Mouse (Mus musculus): ENCODE data around the gene Cga. TPM values are rescaled to one million over a fixed set of nuclear protein-coding genes. Genes with fewer than 3 reads are reported as not detected.

Cga gene
- polyA plus RNA-seq, 1 experiment from 2014 or later, result not detected

DNA sequence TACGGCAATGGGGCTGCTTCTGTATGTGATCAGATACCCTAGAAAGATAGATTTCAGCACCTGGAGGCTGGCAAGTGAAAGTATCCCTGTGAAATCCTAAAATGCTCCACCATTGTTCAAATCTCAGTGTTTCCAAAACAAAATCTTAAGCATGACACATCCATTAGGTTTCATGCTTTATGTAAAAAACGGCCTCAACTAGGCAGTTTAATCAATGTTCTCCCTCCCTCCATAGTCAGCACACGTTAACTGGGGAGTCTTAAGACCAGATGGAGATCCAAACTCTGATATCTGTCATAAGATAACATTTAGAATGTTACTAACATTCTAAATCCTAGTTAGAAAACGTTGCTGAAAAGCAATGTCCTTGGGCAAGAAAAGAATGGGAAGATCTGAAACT is 11.7 kb upstream of the Cga start:
- DNase-seq (ENCODE audit: low spot score), result no peak
- Histone ChIP-seq H3K27ac (peak overlapping the region; percentile 100), H3K36me3 (peaks cover 20% of the 10 kb centered on the region), H3K9me3 (no peaks in the 10 kb centered on the region), H3K4me3 (peak overlapping the region; percentile 96), H3K27me3 (ENCODE audit: insufficient read depth, poor library complexity, severe bottlenecking) (no peaks in the 10 kb centered on the region), H3K4me1 (peaks cover 17% of the 10 kb centered on the region; the same call in 1 of the 2 replicates)
- 13% methylated on average over 4 of the region's 4 CpGs for WGBS

GRCm38 (mm10) chr4:34882291-34882769 is 11.2 kb upstream of the Cga start:
- WGBS, result under 1% methylated on average over 56 of the region's 58 CpGs
- peaks cover 17% of the 10 kb centered on the region; the same call in 1 of the 2 replicates for H3K4me1 ChIP-seq

DNA sequence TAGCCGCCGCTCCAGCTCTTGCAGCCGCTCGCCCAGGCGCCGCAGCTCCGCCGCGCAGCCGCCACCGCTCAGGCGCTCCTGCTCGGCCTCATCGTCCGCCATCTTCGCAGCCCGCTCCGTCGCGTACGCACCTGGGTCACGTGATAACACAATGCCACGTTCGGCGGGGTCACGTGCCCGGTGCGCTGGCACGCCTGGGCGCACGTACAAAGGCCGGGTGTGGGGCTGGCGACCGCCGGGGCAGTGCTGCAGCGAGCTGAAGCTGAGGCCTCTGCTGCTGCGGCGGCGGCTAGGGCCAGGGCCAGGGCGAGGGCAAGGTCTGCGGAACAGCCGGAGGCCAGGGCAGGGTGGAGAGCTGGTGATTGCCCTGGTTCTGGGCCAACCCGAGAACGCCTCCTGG is 10.8 kb upstream of the Cga start, which contains the start of gene Zfp292:
Gene Zfp292 (minus strand): TSS at position 143 of the 400 bp plus-strand sequence.
- peaks cover 12% of the 10 kb centered on the region for H3K36me3 ChIP-seq
- under 1% methylated on average over 44 of the region's 44 CpGs for WGBS
- DNase-seq (ENCODE audit: low spot score), result peak; percentile 96
- H3K4me3 ChIP-seq, result peak within 1 kb of the TSS; percentile 96
- H3K27me3 ChIP-seq (ENCODE audit: insufficient read depth, poor library complexity, severe bottlenecking), result no peaks in the 10 kb centered on the region
- peaks cover 20% of the 10 kb centered on the region; the same call in 1 of the 2 replicates for H3K4me1 ChIP-seq
- no peaks in the 10 kb centered on the region for H3K9me3 ChIP-seq
- H3K27ac ChIP-seq, result peak within 1 kb of the TSS; percentile 100

More at GRCm38 (mm10) chr4:34882291-34882769, 11.2 kb upstream of the Cga start:
- peak overlapping the region; percentile 100 for H3K27ac ChIP-seq
- peak overlapping the region; percentile 96 for H3K4me3 ChIP-seq
- H3K36me3 ChIP-seq, result peaks cover 16% of the 10 kb centered on the region
- H3K27me3 ChIP-seq (ENCODE audit: insufficient read depth, poor library complexity, severe bottlenecking), result no peaks in the 10 kb centered on the region
- peak; percentile 89 for DNase-seq (ENCODE audit: low spot score)
- H3K9me3 ChIP-seq, result no peaks in the 10 kb centered on the region

GRCm38 (mm10) chr4:34883366-34884029 is 10.1 kb upstream of the Cga start:
- H3K4me3 ChIP-seq, result peak overlapping the region; percentile 96
- DNase-seq (ENCODE audit: low spot score), result no peak
- WGBS, result 34% methylated on average over 16 of the region's 16 CpGs

GRCm38 (mm10) chr4:34885631-34886351 is 7.8 kb upstream of the Cga start:
- Histone ChIP-seq H3K9me3 (no peaks in the 10 kb centered on the region), H3K4me3 (peak overlapping the region; percentile 80), H3K4me1 (peaks cover 30% of the 10 kb centered on the region; the same call in 1 of the 2 replicates), H3K27ac (peak overlapping the region; percentile 95), H3K36me3 (no peaks in the 10 kb centered on the region), H3K27me3 (ENCODE audit: insufficient read depth, poor library complexity, severe bottlenecking) (peaks cover 13% of the 10 kb centered on the region; the same call in 1 of the 2 replicates)
- 30% methylated on average over 9 of the region's 9 CpGs for WGBS
- no peak for DNase-seq (ENCODE audit: low spot score)

More at GRCm38 (mm10) chr4:34883366-34884029, 10.1 kb upstream of the Cga start:
- peaks cover 20% of the 10 kb centered on the region; the same call in 1 of the 2 replicates for H3K4me1 ChIP-seq
- H3K27ac ChIP-seq, result peak overlapping the region; percentile 100
- no peaks in the 10 kb centered on the region for H3K9me3 ChIP-seq
- peaks cover 6% of the 10 kb centered on the region for H3K36me3 ChIP-seq
- peaks cover 1% of the 10 kb centered on the region; the same call in 1 of the 2 replicates for H3K27me3 ChIP-seq (ENCODE audit: insufficient read depth, poor library complexity, severe bottlenecking)

- Histone ChIP-seq H3K9me3 (no peaks in the 10 kb centered on the region), H3K27me3 (ENCODE audit: insufficient read depth, poor library complexity, severe bottlenecking) (peaks cover 13% of the 10 kb centered on the region; the same call in 1 of the 2 replicates), H3K4me1 (peaks cover 25% of the 10 kb centered on the region; the same call in 1 of the 2 replicates), H3K36me3 (no peaks in the 10 kb centered on the region), H3K27ac (peak overlapping the region; percentile 95), H3K4me3 (peak overlapping the region; percentile 80)
- DNase-seq (ENCODE audit: low spot score), result peak; percentile 95
- WGBS, result under 1% methylated on average over 48 of the region's 48 CpGs
These were observed 7.0 kb upstream of the Cga start for GRCm38 (mm10) chr4:34886490-34887111.

DNA sequence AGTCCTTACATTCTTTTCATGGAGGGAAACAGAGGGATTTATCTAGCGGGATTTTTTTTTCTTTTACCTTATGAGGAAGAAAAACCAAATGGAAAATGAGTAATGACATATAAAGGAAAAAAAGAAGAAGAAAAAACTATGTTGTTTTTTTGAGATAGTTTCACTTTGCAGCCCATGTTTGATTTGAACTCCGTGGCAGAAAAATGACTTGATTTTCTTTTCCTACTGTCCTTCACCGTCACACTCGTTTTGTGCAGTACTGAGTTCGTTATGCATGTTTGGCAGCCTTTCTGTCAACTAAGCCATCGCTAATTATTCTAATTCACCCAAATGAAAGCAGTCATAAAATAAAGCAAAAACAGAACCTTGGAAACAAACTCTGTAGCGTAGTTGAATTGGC is 6.3 kb upstream of the Cga start:
- DNase-seq (ENCODE audit: low spot score), result no peak

GRCm38 (mm10) chr4:34889101-34889811 is 4.3 kb upstream of the Cga start:
- no peak for DNase-seq (ENCODE audit: low spot score)
- Histone ChIP-seq H3K9me3 (no peaks in the 10 kb centered on the region), H3K4me1 (peaks cover 21% of the 10 kb centered on the region; the same call in 1 of the 2 replicates), H3K27ac (no peak overlapping the region), H3K36me3 (no peaks in the 10 kb centered on the region), H3K27me3 (ENCODE audit: insufficient read depth, poor library complexity, severe bottlenecking) (peaks cover 13% of the 10 kb centered on the region; the same call in 1 of the 2 replicates), H3K4me3 (no peak overlapping the region; the same call in 1 of the 2 replicates)
- 2% methylated on average over 15 of the region's 15 CpGs for WGBS

More for the DNA sequence above, 6.3 kb upstream of the Cga start:
- H3K27ac ChIP-seq, result peak overlapping the region; percentile 95
- peaks cover 25% of the 10 kb centered on the region; the same call in 1 of the 2 replicates for H3K4me1 ChIP-seq
- H3K27me3 ChIP-seq (ENCODE audit: insufficient read depth, poor library complexity, severe bottlenecking), result peaks cover 13% of the 10 kb centered on the region; the same call in 1 of the 2 replicates
- H3K36me3 ChIP-seq, result no peaks in the 10 kb centered on the region
- WGBS, result 19% methylated on average over 7 of the region's 7 CpGs
- no peaks in the 10 kb centered on the region for H3K9me3 ChIP-seq
- H3K4me3 ChIP-seq, result peak overlapping the region; percentile 80

DNA sequence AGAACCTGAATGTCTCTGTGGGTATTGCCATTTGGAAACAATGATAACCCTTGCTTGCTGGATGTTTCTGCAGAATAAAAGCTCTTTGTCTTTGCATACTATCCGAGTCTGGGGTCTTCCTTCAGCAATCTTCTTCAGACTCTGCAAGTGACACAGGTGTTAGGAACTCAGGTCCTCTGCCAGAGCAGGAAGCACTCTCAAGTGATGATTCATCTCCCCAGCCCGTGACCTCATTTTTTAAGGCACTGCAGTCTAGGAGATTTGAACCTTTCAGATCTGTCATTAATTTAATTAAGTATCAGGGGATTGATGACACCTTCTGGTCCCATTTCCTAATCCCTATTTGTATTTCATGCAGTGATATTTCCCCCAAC is 3.8 kb upstream of the Cga start:
- Histone ChIP-seq H3K4me3 (no peak overlapping the region), H3K4me1 (peaks cover 21% of the 10 kb centered on the region; the same call in 1 of the 2 replicates), H3K36me3 (no peaks in the 10 kb centered on the region), H3K9me3 (no peaks in the 10 kb centered on the region), H3K27ac (no peak overlapping the region), H3K27me3 (ENCODE audit: insufficient read depth, poor library complexity, severe bottlenecking) (peaks cover 13% of the 10 kb centered on the region; the same call in 1 of the 2 replicates)
- WGBS, result 6% methylated on average over 2 of the region's 2 CpGs
- no peak for DNase-seq (ENCODE audit: low spot score)

- Histone ChIP-seq H3K4me1 (no peaks in the 10 kb centered on the region), H3K36me3 (no peaks in the 10 kb centered on the region), H3K27me3 (ENCODE audit: insufficient read depth, poor library complexity, severe bottlenecking) (no peaks in the 10 kb centered on the region), H3K27ac (no peak overlapping the region), H3K4me3 (no peak overlapping the region), H3K9me3 (no peaks in the 10 kb centered on the region)
- WGBS, result 66% methylated on average over 2 of the region's 2 CpGs
- no peak for DNase-seq (ENCODE audit: low spot score)
These were observed 4.9 kb downstream of the Cga start for GRCm38 (mm10) chr4:34898497-34898896.

DNA sequence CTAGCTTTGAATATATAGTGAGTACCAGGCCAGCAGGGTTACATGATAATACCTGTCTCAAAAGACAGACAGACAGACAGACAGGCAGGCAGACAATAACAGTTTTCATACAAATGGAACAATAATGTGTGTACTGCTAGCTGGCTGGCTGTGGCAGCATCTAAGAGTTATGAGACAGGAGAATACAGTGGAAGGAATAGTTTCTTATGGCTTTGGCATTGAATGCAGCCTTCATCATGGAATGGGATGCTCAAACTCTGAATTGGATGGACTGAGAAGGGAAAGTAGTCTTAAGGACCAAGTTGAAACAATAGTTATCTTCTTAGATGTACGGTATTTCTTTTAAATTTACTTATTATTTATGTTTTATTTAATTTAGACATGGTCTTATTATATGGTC is 5.7 kb downstream of the Cga start:
- H3K36me3 ChIP-seq, result no peaks in the 10 kb centered on the region
- H3K4me1 ChIP-seq, result no peaks in the 10 kb centered on the region
- H3K27ac ChIP-seq, result no peak overlapping the region
- no peaks in the 10 kb centered on the region for H3K9me3 ChIP-seq
- H3K27me3 ChIP-seq (ENCODE audit: insufficient read depth, poor library complexity, severe bottlenecking), result no peaks in the 10 kb centered on the region
- DNase-seq (ENCODE audit: low spot score), result no peak
- WGBS, result 92% methylated on average over 1 of the region's 1 CpGs
- H3K4me3 ChIP-seq, result no peak overlapping the region

DNA sequence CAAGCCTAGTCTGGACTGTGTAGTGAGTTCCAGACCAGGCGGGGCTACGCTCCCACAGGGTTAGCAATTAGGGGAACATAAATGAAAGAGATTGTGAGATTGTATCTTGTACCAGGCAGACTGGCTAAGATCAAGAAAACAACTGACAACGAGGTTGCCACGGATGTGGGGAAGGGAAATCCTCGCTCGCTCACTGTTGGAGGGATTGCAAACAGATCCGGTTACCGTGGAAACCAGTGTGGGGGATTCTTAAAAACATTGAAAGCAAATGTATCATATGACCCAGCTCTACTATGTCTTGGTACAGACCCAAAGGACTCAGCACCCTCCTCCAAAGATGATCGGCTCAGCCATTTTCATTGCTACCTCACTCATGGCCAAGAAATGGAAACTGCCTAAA is 6.6 kb downstream of the Cga start:
- DNase-seq (ENCODE audit: low spot score), result no peak
- 48% methylated on average over 9 of the region's 9 CpGs for WGBS
- no peaks in the 10 kb centered on the region for H3K4me1 ChIP-seq

More for the DNA sequence above, 6.6 kb downstream of the Cga start:
- no peaks in the 10 kb centered on the region for H3K27me3 ChIP-seq (ENCODE audit: insufficient read depth, poor library complexity, severe bottlenecking)
- no peak overlapping the region for H3K27ac ChIP-seq
- H3K9me3 ChIP-seq, result no peaks in the 10 kb centered on the region
- no peak overlapping the region for H3K4me3 ChIP-seq
- no peaks in the 10 kb centered on the region for H3K36me3 ChIP-seq
